Mouse (Mus musculus) embryonic facial prominence, embryonic 11.5 days (tissue): ENCODE data around the gene Npc1l1. TPM values are rescaled to one million over a fixed set of nuclear protein-coding genes. Genes with fewer than 3 reads are reported as not detected.
"Not testable (repeated sequence)": the region's sequence is repeated elsewhere in the genome, so short reads cannot be mapped to it uniquely, and the experiment has no call there.

Experiments used
- ATAC-seq: fragments of 200-750 bp; cut with Nextera tagmentation; replicated peaks from 2 replicates; pipeline ENCODE4 v1.8.0; 2017; ENCODE audit warnings: low read depth; ENCODE audit not compliant: insufficient number of reproducible peaks, low FRiP score, low TSS enrichment
- DNase-seq: peaks from one replicate; pipeline ENCODE4 v3.0.0-alpha.2; 2015; ENCODE audit warnings: low spot score
- H3K27ac ChIP-seq: fragments of 300-500 bp; sonication (generic); replicated peaks from 2 replicates; pipeline ENCODE4 v1.5.1; 2014; ENCODE audit warnings: mild to moderate bottlenecking, low read depth, low read length, control low read depth
- H3K27me3 ChIP-seq: fragments of 300-500 bp; sonication (generic); 2 replicates; pipeline ENCODE4 v1.6.1; 2014; ENCODE audit warnings: mild to moderate bottlenecking, low read length, moderate library complexity, mixed read lengths; ENCODE audit not compliant: control insufficient read depth, insufficient read depth
- H3K36me3 ChIP-seq: fragments of 300-500 bp; sonication (generic); replicated peaks from 2 replicates; pipeline ENCODE4 v1.6.1; 2014; ENCODE audit warnings: low read depth, mild to moderate bottlenecking, low read length, moderate library complexity, mixed read lengths; ENCODE audit not compliant: control insufficient read depth, insufficient read depth
- H3K4me1 ChIP-seq: fragments of 300-500 bp; sonication (generic); 2 replicates; pipeline ENCODE4 v1.6.1; 2014; ENCODE audit warnings: low read length, mixed read lengths; ENCODE audit not compliant: control insufficient read depth, insufficient read depth
- H3K4me2 ChIP-seq: fragments of 300-500 bp; sonication (generic); 2 replicates; pipeline ENCODE4 v1.6.1; 2014; ENCODE audit warnings: low read depth, mild to moderate bottlenecking, control low read depth, low read length, moderate library complexity
- H3K4me3 ChIP-seq: fragments of 300-500 bp; sonication (generic); 2 replicates; pipeline ENCODE4 v1.5.1; 2014; ENCODE audit warnings: low read depth, low read length, control low read depth
- H3K9ac ChIP-seq: fragments of 300-500 bp; sonication (generic); replicated peaks from 2 replicates; pipeline ENCODE4 v1.6.1; 2014; ENCODE audit warnings: mild to moderate bottlenecking, control low read depth, low read length
- H3K9me3 ChIP-seq: fragments of 300-500 bp; sonication (generic); replicated peaks from 2 replicates; pipeline ENCODE4 v1.6.1; 2016; ENCODE audit warnings: mild to moderate bottlenecking, low read length, inconsistent platforms, mixed read lengths; ENCODE audit not compliant: control insufficient read depth
- WGBS: fragments of 180-500 bp; shearing (Covaris S2); extraction: QIAGEN DNeasy Blood & Tissue Kit; methylation state at CpG from one replicate; pipeline ENCODE4 v1.1.7; 2014; 5-methylcytosine and 5-hydroxymethylcytosine counted together
- polyA plus RNA-seq: library from polyadenylated mRNA; unstranded; fragments of >200 nt; fragmentation: Nextera tagmentation; extraction: Ambion mirVana; gene quantifications from 2 replicates; pipeline ENCODE4 v1.2.1, GENCODE M21; 2014

Npc1l1 gene
- polyA plus RNA-seq, 1 experiment from 2014 or later, result not detected

DNA sequence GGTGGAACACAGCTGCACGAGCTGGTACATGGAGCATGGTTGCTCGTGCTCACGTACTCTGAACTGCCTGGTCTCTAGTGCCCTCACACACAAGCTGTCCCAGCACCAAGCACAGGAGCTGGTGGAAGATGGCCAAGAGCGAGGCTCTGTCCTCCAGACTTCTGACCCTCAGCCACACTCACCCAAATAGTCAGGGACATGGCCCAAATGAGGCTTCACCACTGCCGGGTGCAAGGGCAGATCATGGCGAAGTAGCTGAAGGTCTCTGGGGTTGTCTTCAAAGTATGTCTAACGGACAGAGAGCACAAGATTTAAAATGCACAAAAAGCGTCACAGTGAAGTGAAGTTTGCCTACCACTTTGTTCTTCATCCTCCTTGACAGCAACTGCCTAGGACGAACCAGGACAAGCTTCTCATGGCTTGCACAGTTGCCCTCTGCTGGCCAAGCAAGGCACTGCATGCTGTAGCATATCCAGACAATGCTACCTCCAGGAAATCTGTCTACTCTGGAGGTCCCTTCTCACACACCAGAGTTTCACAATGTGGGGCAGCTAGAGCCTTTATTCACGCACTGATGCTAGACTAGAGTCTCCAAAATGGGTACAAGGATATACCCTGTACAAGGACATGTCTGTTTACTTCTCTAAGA is 31.6 kb upstream of the Npc1l1 start:
- DNase-seq (peak; percentile 86), ATAC-seq (no peak)
- Histone ChIP-seq H3K9ac (no peak overlapping the region), H3K4me2 (no peak overlapping the region), H3K27ac (no peak overlapping the region), H3K4me1 (0 out of 2 replicates have a peak, but pooled peaks cover 3% of the 10 kb centered on the region), H3K27me3 (no peaks in the 10 kb centered on the region), H3K9me3 (no peaks in the 10 kb centered on the region), H3K36me3 (peaks cover 22% of the 10 kb centered on the region), H3K4me3 (no peak overlapping the region)
- 78% methylated on average over 10 of the region's 10 CpGs for WGBS

DNA sequence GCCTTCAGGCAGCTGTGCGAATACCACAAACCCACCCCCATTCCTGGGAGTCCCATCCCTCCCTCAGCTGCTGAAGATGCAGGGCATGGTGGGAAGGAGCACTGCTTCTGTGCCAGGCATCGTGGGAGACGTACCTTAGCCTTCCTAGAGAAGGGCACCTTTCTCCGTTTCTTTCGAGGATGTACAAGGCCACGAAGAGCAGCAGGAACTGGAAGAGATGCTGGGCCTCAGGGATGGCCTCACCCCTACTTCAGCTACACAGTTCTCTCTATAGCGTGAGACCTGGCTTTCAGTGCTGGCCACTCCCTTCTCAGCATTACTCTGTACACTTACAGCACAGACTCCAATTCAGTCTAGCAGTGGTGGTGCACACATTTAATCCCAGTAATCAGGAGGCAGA is 29.5 kb upstream of the Npc1l1 start:
- Histone ChIP-seq H3K4me2 (no peak overlapping the region), H3K9ac (no peak overlapping the region), H3K27ac (no peak overlapping the region), H3K4me1 (no peaks in the 10 kb centered on the region), H3K4me3 (no peak overlapping the region), H3K36me3 (peaks cover 13% of the 10 kb centered on the region), H3K9me3 (no peaks in the 10 kb centered on the region), H3K27me3 (no peaks in the 10 kb centered on the region)
- WGBS, result 94% methylated on average over 7 of the region's 7 CpGs
- no peak for DNase-seq
- ATAC-seq, result no peak

- Histone ChIP-seq H3K9ac (no peak overlapping the region), H3K36me3 (peaks cover 8% of the 10 kb centered on the region), H3K4me3 (no peak overlapping the region), H3K27ac (no peak overlapping the region), H3K27me3 (no peaks in the 10 kb centered on the region), H3K9me3 (no peaks in the 10 kb centered on the region), H3K4me2 (no peak overlapping the region), H3K4me1 (no peaks in the 10 kb centered on the region)
- WGBS, result 70% methylated on average over 6 of the region's 6 CpGs
- DNase-seq (no peak), ATAC-seq (peak; percentile 46; the same call in 1 of the 2 replicates)
These were observed 26.6 kb upstream of the Npc1l1 start for GRCm38 (mm10) chr11:6256490-6257072.

DNA sequence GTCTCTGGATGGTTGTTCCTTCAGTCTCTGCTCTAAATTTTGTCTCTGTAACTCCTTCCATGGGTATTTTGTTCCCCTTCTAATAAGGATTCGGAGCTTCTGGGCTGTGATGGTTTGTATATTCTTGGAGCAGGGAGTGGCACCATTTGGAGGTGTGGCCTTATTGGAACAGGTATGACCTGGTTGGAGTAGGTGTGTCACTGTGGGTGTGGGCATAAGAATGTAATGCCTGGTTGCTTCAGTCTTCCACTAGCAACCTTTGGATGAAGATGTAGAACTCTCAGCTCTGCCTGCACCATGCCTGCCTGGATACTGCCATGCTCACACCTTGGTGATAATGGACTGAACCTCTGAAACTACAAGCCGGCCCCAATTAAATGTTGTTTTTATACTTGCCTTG is 24.7 kb upstream of the Npc1l1 start:
- H3K4me1 ChIP-seq, H3K9me3 ChIP-seq, H3K9ac ChIP-seq, H3K36me3 ChIP-seq, H3K27ac ChIP-seq, H3K27me3 ChIP-seq, H3K4me2 ChIP-seq, DNase-seq, ATAC-seq, H3K4me3 ChIP-seq: not testable (repeated sequence)
- 86% methylated on average over 2 of the region's 2 CpGs for WGBS

DNA sequence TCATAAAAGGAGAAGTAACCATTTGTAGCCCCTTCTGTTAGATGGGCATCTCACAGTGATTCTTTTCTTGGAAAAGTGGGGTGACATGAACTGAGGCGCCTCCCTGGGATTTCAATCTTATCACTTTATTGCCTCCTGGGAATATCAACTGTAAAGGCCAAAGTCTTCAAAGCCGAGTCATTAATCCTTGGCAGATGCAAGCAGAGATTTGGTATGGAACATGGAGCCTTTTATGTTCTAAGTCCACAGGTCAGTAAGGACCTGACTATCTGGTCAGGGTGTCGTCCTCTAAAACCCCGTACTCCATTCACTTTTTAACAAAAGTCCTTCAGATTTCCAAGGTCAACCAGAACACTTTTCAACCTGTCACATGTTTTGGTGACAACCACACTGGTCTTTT is 22.9 kb upstream of the Npc1l1 start:
- Histone ChIP-seq H3K27me3 (no peaks in the 10 kb centered on the region), H3K4me2 (no peak overlapping the region), H3K4me3 (no peak overlapping the region), H3K9me3 (no peaks in the 10 kb centered on the region), H3K4me1 (no peaks in the 10 kb centered on the region), H3K36me3 (peaks cover 2% of the 10 kb centered on the region; the same call in 1 of the 2 replicates), H3K27ac (no peak overlapping the region), H3K9ac (no peak overlapping the region)
- DNase-seq (no peak), ATAC-seq (no peak)
- WGBS, result 85% methylated on average over 4 of the region's 4 CpGs

GRCm38 (mm10) chr11:6252248-6252647 is 22.3 kb upstream of the Npc1l1 start:
- Histone ChIP-seq H3K4me3 (no peak overlapping the region), H3K9me3 (no peaks in the 10 kb centered on the region), H3K36me3 (no peaks in the 10 kb centered on the region), H3K4me2 (no peak overlapping the region), H3K27ac (no peak overlapping the region), H3K27me3 (no peaks in the 10 kb centered on the region), H3K4me1 (no peaks in the 10 kb centered on the region), H3K9ac (no peak overlapping the region)
- WGBS, result 91% methylated on average over 5 of the region's 5 CpGs
- DNase-seq, result no peak
- no peak for ATAC-seq

GRCm38 (mm10) chr11:6244707-6245106 is 14.8 kb upstream of the Npc1l1 start:
- Histone ChIP-seq H3K4me1 (no peaks in the 10 kb centered on the region), H3K27me3 (no peaks in the 10 kb centered on the region), H3K27ac (no peak overlapping the region), H3K4me3 (no peak overlapping the region), H3K9me3 (no peaks in the 10 kb centered on the region), H3K36me3 (no peaks in the 10 kb centered on the region), H3K4me2 (no peak overlapping the region), H3K9ac (no peak overlapping the region)
- 49% methylated on average over 16 of the region's 19 CpGs for WGBS
- no peak for DNase-seq
- ATAC-seq, result no peak

DNA sequence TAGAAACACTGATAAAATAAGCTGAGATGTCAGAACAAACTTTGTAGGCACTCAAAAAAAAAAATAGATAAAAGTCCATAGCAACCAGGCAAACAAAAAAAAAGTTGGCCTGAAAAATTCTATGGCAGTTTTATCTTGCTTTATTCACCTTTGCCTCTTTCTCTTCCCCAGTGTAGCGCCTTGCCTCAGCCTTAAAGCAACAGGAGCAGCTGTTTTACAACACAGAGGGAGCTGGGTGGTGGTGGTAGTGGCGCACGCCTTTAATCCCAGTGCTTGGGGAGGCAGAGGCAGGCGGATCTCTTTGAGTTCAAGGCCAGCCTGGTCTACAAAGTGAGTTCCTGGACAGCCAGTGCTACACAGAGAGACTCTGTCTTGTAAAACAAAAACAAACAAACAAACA is 3.1 kb upstream of the Npc1l1 start:
- Histone ChIP-seq H3K27ac (no peak overlapping the region), H3K9ac (no peak overlapping the region), H3K36me3 (no peaks in the 10 kb centered on the region), H3K4me2 (no peak overlapping the region), H3K4me1 (no peaks in the 10 kb centered on the region), H3K4me3 (no peak overlapping the region), H3K27me3 (no peaks in the 10 kb centered on the region), H3K9me3 (no peaks in the 10 kb centered on the region)
- DNase-seq (no peak), ATAC-seq (no peak)
- 86% methylated on average over 4 of the region's 4 CpGs for WGBS
